Mouse (Mus musculus): ENCODE measurements around the gene Ubap2l.
A peak's percentile ranks its signal among the peaks of the same experiment; 100 is the strongest.

DNA sequence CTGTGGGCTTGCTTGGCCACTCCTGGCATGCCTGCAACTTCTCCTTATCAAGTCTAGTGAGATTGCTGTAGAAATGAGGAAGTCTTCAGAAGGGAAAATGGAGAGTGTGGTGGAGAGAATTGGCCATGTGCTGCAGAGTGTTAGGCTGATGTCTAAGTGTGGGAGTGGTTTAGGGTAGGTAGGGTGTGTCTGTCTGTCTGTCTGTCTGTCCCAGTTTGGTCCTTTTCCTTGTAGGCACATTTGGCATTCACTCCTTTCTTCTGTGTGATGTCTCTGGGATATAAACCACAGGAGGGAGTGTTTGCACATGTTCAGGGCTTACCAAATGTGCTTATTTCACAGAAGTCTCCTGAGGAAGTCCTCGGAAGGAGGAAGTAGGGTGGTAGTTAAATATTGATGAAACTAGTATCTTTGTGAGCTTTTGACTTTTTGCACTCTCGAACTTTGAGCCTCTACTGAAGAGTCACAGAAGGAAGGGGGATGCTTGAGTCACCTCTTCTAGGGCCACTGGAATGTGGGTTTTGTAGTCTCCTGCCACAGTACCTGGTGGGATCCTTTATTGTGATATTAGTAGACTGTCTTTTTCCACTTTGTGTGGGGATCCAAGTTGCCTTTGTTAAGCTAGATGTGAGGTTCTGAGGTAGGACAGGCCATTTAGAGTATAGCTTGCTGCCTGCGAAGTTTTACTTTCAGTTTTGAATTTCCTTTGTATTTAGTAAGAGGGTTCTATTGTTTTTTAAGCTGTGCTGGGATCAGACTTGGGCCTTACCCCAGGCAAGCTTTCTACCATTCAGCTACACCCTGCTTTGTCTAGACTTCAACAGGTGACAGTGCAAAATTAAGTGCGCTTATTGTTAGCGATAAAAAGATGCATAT lies 29.2 kb upstream of the Ubap2l start:
- TF ChIP-seq USF1 (IDR thresholded peaks at IDR 0.05; ENCODE audit: low read depth) = no peak
- TF ChIP-seq CEBPB (IDR thresholded peaks at IDR 0.05; ENCODE audit: insufficient read depth, poor library complexity, severe bottlenecking) = no peak
- TF ChIP-seq MYOD1 (IDR thresholded peaks at IDR 0.05; ENCODE audit: control insufficient read depth in 1 of 3, insufficient read length in 2 of 3, low read depth in 2 of 3) = no peak
- no peak for TF ChIP-seq TCF3 (IDR thresholded peaks at IDR 0.05; ENCODE audit: insufficient read length, low read depth)
- TF ChIP-seq POLR2A (IDR thresholded peaks at IDR 0.05; ENCODE audit: insufficient read length, low read depth) = peak; percentile 23
- no peak for TF ChIP-seq MAX (IDR thresholded peaks at IDR 0.05; ENCODE audit: low read depth)
- no peak for TF ChIP-seq TCF12 (IDR thresholded peaks at IDR 0.05; ENCODE audit: insufficient read depth, poor library complexity, severe bottlenecking)
- no peak for TF ChIP-seq REST (IDR thresholded peaks at IDR 0.05; ENCODE audit: insufficient read depth, insufficient read length)
- TF ChIP-seq POLR2AphosphoS2 (IDR thresholded peaks at IDR 0.05; ENCODE audit: insufficient read length, low read depth) = peak; percentile 76
- TF ChIP-seq E2F4 (IDR thresholded peaks at IDR 0.05; ENCODE audit: insufficient read depth) = no peak
- no peak for TF ChIP-seq MYOG (IDR thresholded peaks at IDR 0.05; ENCODE audit: control insufficient read depth in 1 of 3, insufficient read depth in 1 of 3, insufficient read length in 2 of 3, low read depth in 2 of 3)
- no peak for TF ChIP-seq SRF (IDR thresholded peaks at IDR 0.05; ENCODE audit: control insufficient read depth, insufficient read length, low read depth)

Data from myocyte (in vitro differentiated cells).